Mouse (Mus musculus) forebrain, embryonic 11.5 days (tissue): ENCODE measurements around the gene Fam181a. TPM values are rescaled to one million over a fixed set of nuclear protein-coding genes. Genes with fewer than 3 reads are reported as not detected.

Experiments
- ATAC-seq: fragments of 200-750 bp; cut with Nextera tagmentation; replicated peaks from 2 replicates; pipeline ENCODE4 v1.8.0; 2017; ENCODE audit warnings: moderate TSS enrichment; ENCODE audit not compliant: low FRiP score
- DNase-seq: peaks from one replicate; pipeline ENCODE4 v3.0.0-alpha.2; 2017; ENCODE audit warnings: low spot score
- H3K27ac ChIP-seq: fragments of 300-500 bp; sonication (generic); 2 replicates; pipeline ENCODE4 v1.5.1; 2014; ENCODE audit warnings: low read depth, low read length
- H3K27me3 ChIP-seq: fragments of 300-500 bp; sonication (generic); 2 replicates; pipeline ENCODE4 v1.6.1; 2014; ENCODE audit warnings: mild to moderate bottlenecking, low read length, mixed read lengths; ENCODE audit not compliant: control insufficient read depth, insufficient read depth
- H3K36me3 ChIP-seq: fragments of 300-500 bp; sonication (generic); 2 replicates; pipeline ENCODE4 v1.6.1; 2014; ENCODE audit warnings: mild to moderate bottlenecking, low read length, moderate library complexity, mixed read lengths; ENCODE audit not compliant: control insufficient read depth, insufficient read depth
- H3K4me1 ChIP-seq: fragments of 300-500 bp; sonication (generic); replicated peaks from 2 replicates; pipeline ENCODE4 v1.6.1; 2014; ENCODE audit warnings: low read length, mixed read lengths; ENCODE audit not compliant: control insufficient read depth, insufficient read depth
- H3K4me2 ChIP-seq: fragments of 300-500 bp; sonication (generic); 2 replicates; pipeline ENCODE4 v1.6.1; 2014; ENCODE audit warnings: low read depth, mild to moderate bottlenecking, low read length, moderate library complexity, mixed read lengths; ENCODE audit not compliant: severe bottlenecking
- H3K4me3 ChIP-seq: fragments of 300-500 bp; sonication (generic); 2 replicates; pipeline ENCODE4 v1.5.1; 2014; ENCODE audit warnings: low read depth, low read length
- H3K9ac ChIP-seq: fragments of 300-500 bp; sonication (generic); 2 replicates; pipeline ENCODE4 v1.6.1; 2014; ENCODE audit warnings: low read length
- H3K9me3 ChIP-seq: fragments of 300-500 bp; sonication (generic); 2 replicates; pipeline ENCODE4 v1.6.1; 2016; ENCODE audit warnings: low read length, mixed read lengths; ENCODE audit not compliant: control insufficient read depth
- WGBS: fragments of 180-500 bp; shearing (Covaris S2); extraction: QIAGEN DNeasy Blood & Tissue Kit; methylation state at CpG from one replicate; pipeline ENCODE4 v1.1.7; 2014; 5-methylcytosine and 5-hydroxymethylcytosine counted together
- polyA plus RNA-seq: library from polyadenylated mRNA; unstranded; fragments of >200 nt; fragmentation: Nextera tagmentation; extraction: Ambion mirVana; gene quantifications from 2 replicates; pipeline ENCODE4 v1.2.1, GENCODE M21; 2014

The Fam181a gene
- polyA plus RNA-seq, 1 experiment from 2014 or later = 27.3 TPM

DNA sequence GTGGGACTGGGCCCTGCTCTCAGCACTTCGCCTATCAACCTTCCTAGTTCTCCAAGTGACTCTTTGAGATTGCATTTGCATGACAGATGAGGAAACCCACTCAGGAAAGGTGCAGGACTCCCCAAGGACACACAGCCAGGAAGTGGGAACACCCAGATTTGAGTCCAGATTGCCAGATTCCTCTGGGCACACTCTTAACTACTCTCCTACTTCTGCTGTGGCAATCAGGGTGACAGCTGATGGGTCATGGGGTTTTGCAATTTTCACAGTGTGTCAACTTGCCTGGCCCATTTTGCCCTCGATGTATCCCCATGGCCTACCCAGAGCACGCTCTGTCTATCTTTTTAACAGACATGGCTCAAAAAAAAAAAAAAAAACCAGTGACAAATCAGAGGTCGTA is 15.8 kb downstream of the Fam181a start:
- H3K9me3 ChIP-seq = no peaks in the 10 kb centered on the region
- H3K4me1 ChIP-seq = no peaks in the 10 kb centered on the region
- WGBS = 76% methylated on average over 4 of the region's 4 CpGs
- H3K27ac ChIP-seq = no peak overlapping the region
- ATAC-seq (no peak), DNase-seq (no peak)
- no peak overlapping the region for H3K4me2 ChIP-seq
- no peaks in the 10 kb centered on the region for H3K36me3 ChIP-seq
- no peak overlapping the region for H3K9ac ChIP-seq
- no peak overlapping the region for H3K4me3 ChIP-seq
- peaks cover 9% of the 10 kb centered on the region for H3K27me3 ChIP-seq

DNA sequence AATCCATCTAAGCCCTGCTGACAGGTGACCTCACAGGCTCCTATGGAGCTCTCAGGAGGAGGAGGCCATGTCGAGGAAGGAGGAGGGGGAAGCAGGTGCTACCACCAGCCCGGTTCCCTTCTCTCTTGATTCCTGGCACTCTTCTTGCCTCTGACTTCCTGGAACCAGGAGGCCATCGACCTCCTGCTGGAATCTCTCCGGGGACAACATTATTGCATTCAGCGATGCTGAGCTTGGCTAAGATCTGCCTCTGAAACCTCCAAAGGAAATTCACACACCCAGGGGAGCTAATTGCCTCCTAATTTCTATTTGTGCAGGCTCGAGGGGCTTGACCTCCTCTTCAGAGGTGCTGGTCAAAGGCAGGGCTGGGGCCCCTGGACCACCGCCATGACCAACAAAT is 16.3 kb downstream of the Fam181a start:
- H3K9me3 ChIP-seq = no peaks in the 10 kb centered on the region
- H3K9ac ChIP-seq = no peak overlapping the region
- H3K4me3 ChIP-seq = no peak overlapping the region
- H3K4me2 ChIP-seq = no peak overlapping the region
- no peaks in the 10 kb centered on the region for H3K4me1 ChIP-seq
- 30% methylated on average over 7 of the region's 7 CpGs for WGBS
- no peak overlapping the region for H3K27ac ChIP-seq
- no peaks in the 10 kb centered on the region for H3K36me3 ChIP-seq
- ATAC-seq (no peak), DNase-seq (no peak)
- H3K27me3 ChIP-seq = peaks cover 9% of the 10 kb centered on the region

DNA sequence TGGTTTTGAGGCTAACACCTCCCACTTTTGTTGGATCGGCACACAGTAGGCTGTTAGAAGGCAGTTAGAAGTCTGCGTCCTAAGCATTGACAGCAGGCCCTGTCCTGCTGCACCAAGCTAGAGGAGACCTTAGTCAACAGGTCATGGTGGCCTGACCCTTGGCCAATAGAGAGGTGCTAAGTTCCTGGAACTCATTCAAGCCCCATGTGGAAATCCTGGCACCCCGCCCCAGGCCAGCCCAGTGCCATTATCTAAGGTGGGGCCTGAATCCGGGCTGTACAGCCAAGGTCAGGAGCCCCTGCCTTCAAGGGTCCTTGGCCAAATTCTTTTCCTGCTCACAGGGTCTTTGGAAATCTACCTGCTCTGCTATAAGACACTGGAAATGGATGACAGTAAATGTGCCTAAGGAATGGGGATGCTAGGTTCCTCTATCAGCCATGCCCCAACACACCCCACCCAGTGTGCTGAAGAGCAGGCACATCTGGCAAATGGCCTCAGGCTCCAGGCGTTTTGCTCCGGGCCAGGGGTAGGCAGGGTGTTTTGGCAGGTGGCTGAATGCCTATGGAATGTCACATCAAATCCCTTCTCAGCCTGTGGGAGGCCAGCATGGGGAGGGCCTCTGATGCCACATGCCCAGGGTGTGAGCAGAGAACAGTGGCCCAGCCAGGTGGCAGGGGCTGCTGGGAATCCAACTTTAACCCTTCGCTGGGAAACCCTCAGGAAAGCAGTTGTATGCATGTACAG is 17.8 kb downstream of the Fam181a start:
- WGBS = 68% methylated on average over 7 of the region's 7 CpGs
- Histone ChIP-seq H3K27ac (no peak overlapping the region), H3K4me1 (no peaks in the 10 kb centered on the region), H3K36me3 (no peaks in the 10 kb centered on the region), H3K9me3 (no peaks in the 10 kb centered on the region), H3K4me2 (no peak overlapping the region), H3K4me3 (no peak overlapping the region), H3K27me3 (peaks cover 9% of the 10 kb centered on the region), H3K9ac (no peak overlapping the region)
- DNase-seq (no peak), ATAC-seq (no peak)

DNA sequence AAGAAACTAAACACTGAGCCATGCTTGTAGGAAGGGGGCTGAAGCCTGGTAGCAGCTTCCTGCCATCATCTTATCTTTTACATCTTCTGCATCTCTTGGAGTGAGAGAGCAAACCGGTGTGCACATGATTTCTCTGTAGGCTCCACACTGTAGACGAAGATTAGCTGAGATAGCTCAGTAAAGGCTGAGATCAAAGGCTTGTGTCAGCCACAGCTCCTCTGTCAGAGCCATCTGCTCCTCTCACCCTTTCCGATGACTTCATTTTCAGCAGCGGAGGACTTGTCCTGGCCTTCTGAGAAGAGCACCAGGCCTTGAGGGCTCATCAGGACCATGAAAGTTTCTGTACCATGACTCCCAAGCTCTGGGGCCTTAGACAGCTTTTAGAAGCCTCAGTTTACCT is 20.7 kb downstream of the Fam181a start:
- Histone ChIP-seq H3K27me3 (no peaks in the 10 kb centered on the region), H3K36me3 (no peaks in the 10 kb centered on the region), H3K9me3 (no peaks in the 10 kb centered on the region), H3K4me2 (no peak overlapping the region), H3K4me3 (no peak overlapping the region), H3K27ac (no peak overlapping the region), H3K4me1 (no peaks in the 10 kb centered on the region), H3K9ac (no peak overlapping the region)
- ATAC-seq (no peak), DNase-seq (no peak)
- 81% methylated on average over 4 of the region's 4 CpGs for WGBS

DNA sequence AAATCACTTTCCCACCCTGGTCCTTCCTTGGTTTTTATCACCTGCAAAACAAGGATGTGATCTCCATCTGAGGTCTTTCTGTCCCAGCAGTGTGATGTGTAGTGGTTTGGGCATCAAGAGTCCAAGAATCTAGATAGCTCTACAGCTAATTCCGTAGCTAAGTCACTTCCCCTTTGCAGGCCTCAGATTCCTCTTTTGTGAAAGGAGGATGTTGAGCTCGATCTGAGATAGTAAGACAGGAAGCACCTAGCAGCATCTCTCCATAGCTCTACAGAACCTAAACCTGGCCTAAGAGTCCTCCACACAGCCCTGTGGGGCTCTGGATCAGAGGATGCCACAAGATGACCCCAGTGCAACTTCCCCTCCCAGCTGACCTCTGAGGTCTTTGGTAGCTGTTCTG is 22.1 kb downstream of the Fam181a start:
- no peak overlapping the region for H3K4me2 ChIP-seq
- no peaks in the 10 kb centered on the region for H3K4me1 ChIP-seq
- 83% methylated on average over 2 of the region's 2 CpGs for WGBS
- no peak for ATAC-seq
- H3K9me3 ChIP-seq = no peaks in the 10 kb centered on the region
- no peak for DNase-seq
- H3K9ac ChIP-seq = no peak overlapping the region
- H3K36me3 ChIP-seq = no peaks in the 10 kb centered on the region
- H3K27me3 ChIP-seq = no peaks in the 10 kb centered on the region
- H3K4me3 ChIP-seq = no peak overlapping the region
- H3K27ac ChIP-seq = no peak overlapping the region

DNA sequence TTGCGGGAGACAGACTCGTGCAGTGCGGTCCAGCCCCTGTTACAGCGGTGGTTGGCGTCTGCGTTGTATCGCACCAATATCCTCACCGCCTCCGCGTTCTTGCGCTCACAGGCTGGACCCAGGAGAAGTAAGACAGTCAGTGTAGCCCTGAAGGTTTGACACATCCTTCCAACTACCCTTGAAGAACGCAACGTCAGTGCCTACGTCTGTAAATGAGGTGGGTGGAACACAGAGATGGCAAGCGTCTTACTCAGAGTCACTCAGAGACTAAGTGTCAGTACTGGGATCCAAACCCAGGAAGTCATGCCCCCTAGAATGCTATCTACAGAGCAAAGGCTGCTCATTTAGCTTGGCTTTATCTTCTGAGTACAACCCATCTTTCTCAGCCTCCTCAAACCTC is 22.7 kb downstream of the Fam181a start:
- no peak overlapping the region for H3K27ac ChIP-seq
- no peaks in the 10 kb centered on the region for H3K36me3 ChIP-seq
- H3K27me3 ChIP-seq = no peaks in the 10 kb centered on the region
- H3K4me1 ChIP-seq = no peaks in the 10 kb centered on the region
- no peak overlapping the region for H3K4me2 ChIP-seq
- no peak overlapping the region for H3K9ac ChIP-seq
- no peak for DNase-seq
- no peaks in the 10 kb centered on the region for H3K9me3 ChIP-seq
- H3K4me3 ChIP-seq = no peak overlapping the region
- WGBS = 96% methylated on average over 15 of the region's 15 CpGs
- no peak for ATAC-seq

DNA sequence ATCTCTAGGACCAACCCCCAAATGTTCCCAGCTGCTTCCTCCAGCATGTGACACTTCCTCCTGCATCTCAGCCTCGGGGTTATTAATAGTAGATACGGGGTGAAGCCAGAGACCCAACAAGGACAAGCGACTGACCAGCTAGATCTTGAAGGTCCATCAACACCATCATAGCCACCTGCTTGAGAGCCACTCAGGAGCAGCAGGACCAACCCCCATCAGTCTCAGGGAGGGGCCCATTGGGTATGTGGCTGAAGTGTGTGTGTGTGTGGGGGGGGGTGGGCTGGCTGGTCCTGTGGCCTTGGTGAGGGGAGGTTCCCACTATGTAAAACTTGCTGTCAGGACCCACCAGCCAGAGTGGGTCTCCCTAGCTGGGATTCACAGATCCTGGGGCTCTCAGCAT is 26.0 kb downstream of the Fam181a start:
- 84% methylated on average over 3 of the region's 3 CpGs for WGBS
- no peaks in the 10 kb centered on the region for H3K9me3 ChIP-seq
- H3K9ac ChIP-seq = no peak overlapping the region
- no peak overlapping the region for H3K4me2 ChIP-seq
- ATAC-seq = no peak
- no peaks in the 10 kb centered on the region for H3K4me1 ChIP-seq
- H3K27me3 ChIP-seq = no peaks in the 10 kb centered on the region
- H3K27ac ChIP-seq = no peak overlapping the region
- H3K4me3 ChIP-seq = no peak overlapping the region
- no peaks in the 10 kb centered on the region for H3K36me3 ChIP-seq
- DNase-seq = no peak

DNA sequence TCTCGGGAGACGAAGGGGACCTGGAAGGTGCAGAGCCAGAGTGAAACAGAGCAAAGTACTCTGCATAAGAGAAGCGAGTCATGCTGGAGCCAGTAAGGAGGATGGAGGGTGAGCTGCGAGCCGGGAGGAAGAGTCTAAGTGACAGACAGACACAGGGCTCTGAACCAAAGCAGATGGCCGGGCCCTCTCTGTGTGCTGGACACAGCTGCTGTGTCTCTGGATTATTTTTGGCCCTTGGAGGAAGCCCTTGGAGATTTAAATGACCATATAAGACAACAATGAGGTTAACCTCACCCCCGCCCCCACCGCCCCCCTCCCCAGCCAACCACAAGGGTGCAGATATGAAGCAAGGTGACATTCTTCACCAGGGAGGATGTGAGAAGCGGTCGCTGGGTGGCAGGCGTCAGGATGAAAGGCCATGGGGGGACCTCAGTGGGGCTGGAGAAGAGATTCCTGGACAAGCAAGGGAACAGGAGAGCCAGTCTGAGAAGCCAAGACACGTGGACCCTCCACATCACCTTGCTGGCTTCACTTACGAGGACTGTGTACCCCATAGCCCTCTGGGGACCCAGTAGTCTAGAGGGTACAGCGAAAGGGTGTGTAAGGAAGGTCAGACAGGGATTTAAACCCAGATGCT is 27.5 kb downstream of the Fam181a start:
- no peak overlapping the region for H3K4me2 ChIP-seq
- no peaks in the 10 kb centered on the region for H3K9me3 ChIP-seq
- DNase-seq (no peak), ATAC-seq (no peak)
- no peak overlapping the region for H3K4me3 ChIP-seq
- H3K9ac ChIP-seq = no peak overlapping the region
- H3K27me3 ChIP-seq = no peaks in the 10 kb centered on the region
- no peaks in the 10 kb centered on the region for H3K4me1 ChIP-seq
- H3K36me3 ChIP-seq = no peaks in the 10 kb centered on the region
- no peak overlapping the region for H3K27ac ChIP-seq
- WGBS = 86% methylated on average over 14 of the region's 14 CpGs

DNA sequence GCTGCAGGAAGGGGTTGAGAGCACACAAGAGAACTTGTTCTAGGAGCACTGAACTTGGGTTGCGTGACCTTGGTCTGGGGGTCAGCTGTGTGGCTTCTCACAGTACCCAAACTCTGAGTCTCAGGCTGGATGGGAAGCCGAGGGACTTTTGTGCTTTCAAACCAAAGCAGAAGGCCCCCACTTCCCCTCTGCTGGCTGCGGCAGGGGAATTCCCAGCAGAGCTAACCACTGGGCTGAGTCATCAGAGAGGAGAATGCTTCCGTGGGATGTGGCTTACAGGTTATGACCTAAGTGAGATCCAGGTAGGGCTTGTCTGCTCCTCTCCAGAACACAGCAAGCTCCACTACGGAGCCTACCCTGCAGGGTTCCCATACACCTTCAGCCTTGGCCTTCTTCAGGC is 30.4 kb downstream of the Fam181a start:
- H3K27me3 ChIP-seq = no peaks in the 10 kb centered on the region
- H3K36me3 ChIP-seq = no peaks in the 10 kb centered on the region
- no peak overlapping the region for H3K27ac ChIP-seq
- H3K9me3 ChIP-seq = no peaks in the 10 kb centered on the region
- 89% methylated on average over 5 of the region's 5 CpGs for WGBS
- DNase-seq = no peak
- no peak overlapping the region for H3K4me2 ChIP-seq
- no peak overlapping the region for H3K4me3 ChIP-seq
- H3K4me1 ChIP-seq = no peaks in the 10 kb centered on the region
- no peak for ATAC-seq
- H3K9ac ChIP-seq = no peak overlapping the region
